Mouse (Mus musculus): ENCODE results near the gene Magohb.

DNA sequence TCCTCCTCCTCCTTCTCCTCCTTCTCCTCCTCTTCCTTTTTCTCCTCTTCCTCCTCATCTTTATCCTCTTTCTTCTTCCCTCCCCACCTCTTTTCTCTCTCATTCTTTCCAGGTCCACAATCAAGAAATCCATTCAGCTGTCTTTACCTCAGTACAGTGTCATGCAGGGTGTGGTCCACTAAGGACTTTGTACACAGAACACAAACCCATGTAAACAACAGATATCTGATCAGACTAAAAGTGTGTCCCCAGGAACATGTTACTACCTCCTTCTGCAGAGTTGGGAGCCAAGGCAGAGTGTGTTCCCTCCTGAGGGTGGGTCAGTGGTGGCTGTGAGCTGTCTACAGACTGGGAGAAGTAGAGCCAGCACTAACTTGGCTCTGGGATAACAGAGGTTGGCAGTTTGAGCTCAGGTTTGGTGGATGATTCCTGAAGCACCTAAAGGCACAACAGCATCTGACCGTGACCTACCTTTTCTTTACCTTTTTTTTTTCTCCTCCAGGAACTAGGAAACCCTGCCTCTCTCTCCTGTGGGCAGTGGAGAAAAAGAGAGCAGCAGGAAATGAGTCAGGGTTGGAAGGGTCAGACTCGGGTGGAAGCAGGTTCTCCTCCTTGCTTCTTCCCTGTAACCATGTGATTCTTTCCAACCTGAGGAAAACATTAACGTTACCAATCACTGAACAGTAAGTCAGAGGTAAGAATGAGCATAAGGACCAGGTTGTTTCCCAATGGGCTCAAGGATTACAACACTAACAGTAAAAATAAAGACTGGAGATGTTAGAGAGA lies 29.0 kb upstream of the Magohb start:
- no peak for TF ChIP-seq POLR2AphosphoS2 (IDR thresholded peaks at IDR 0.05; ENCODE audit: insufficient read length, low read depth)
- TF ChIP-seq E2F4 (IDR thresholded peaks at IDR 0.05; ENCODE audit: insufficient read depth) = no peak
- no peak for TF ChIP-seq USF1 (IDR thresholded peaks at IDR 0.05; ENCODE audit: low read depth)
- no peak for TF ChIP-seq POLR2A (IDR thresholded peaks at IDR 0.05; ENCODE audit: insufficient read length, low read depth)
- no peak for TF ChIP-seq MYOD1 (IDR thresholded peaks at IDR 0.05; ENCODE audit: control insufficient read depth in 1 of 3, insufficient read length in 2 of 3, low read depth in 2 of 3)
- no peak for TF ChIP-seq MYOG (IDR thresholded peaks at IDR 0.05; ENCODE audit: control insufficient read depth in 1 of 3, insufficient read depth in 1 of 3, insufficient read length in 2 of 3, low read depth in 2 of 3)
- no peak for TF ChIP-seq TCF3 (IDR thresholded peaks at IDR 0.05; ENCODE audit: insufficient read length, low read depth)
- no peak for TF ChIP-seq TCF12 (IDR thresholded peaks at IDR 0.05; ENCODE audit: insufficient read depth, poor library complexity, severe bottlenecking)
- TF ChIP-seq CEBPB (IDR thresholded peaks at IDR 0.05; ENCODE audit: insufficient read depth, poor library complexity, severe bottlenecking) = no peak
- TF ChIP-seq MAX (IDR thresholded peaks at IDR 0.05; ENCODE audit: low read depth) = no peak
- TF ChIP-seq SRF (IDR thresholded peaks at IDR 0.05; ENCODE audit: control insufficient read depth, insufficient read length, low read depth) = no peak
